Mouse (Mus musculus) left cerebral cortex, adult 2 months (tissue): ENCODE data around the gene Gm21760. TPM values are rescaled to one million over a fixed set of nuclear protein-coding genes. Genes with fewer than 3 reads are reported as not detected.
"Not testable (repeated sequence)": the region's sequence is repeated elsewhere in the genome, so short reads cannot be mapped to it uniquely, and the experiment has no call there.

Source experiments
- DNase-seq, 2 experiments: peaks; one replicate each; pipeline ENCODE4 v3.0.0; 2021 to 2022; ENCODE audit warnings: low spot score in 2 of 2, mixed read lengths in 1 of 2; ENCODE audit errors: extremely low spot score in 1 of 2
- H3K27ac ChIP-seq: fragments of 200-600 bp; 2 replicates; pipeline ENCODE4 v1.8.1; 2022
- H3K4me3 ChIP-seq: fragments of 200-600 bp; 2 replicates; pipeline ENCODE4 v1.8.1; 2022
- intact Hi-C: fragments of 180-260 bp; cut with DNase I; formaldehyde crosslinking; loops from one replicate; pipeline ENCODE4 v1.15.1; 2025
- long read RNA-seq, 2 experiments: library from polyadenylated mRNA; stranded (forward); transcript quantifications; one replicate each; pipeline ENCODE4 v2.0.0; 2021; ENCODE audit warnings: borderline mapping rate in 2 of 2
- total RNA-seq, 2 experiments: library from RNA; stranded (reverse); gene quantifications; 2 replicates each; pipeline ENCODE4 v1.2.3; 2021

Gm21760 gene
- total RNA-seq = not detected
- long read RNA-seq, experiment 1 = 0 reads
- long read RNA-seq, experiment 2 = 0 reads

DNA sequence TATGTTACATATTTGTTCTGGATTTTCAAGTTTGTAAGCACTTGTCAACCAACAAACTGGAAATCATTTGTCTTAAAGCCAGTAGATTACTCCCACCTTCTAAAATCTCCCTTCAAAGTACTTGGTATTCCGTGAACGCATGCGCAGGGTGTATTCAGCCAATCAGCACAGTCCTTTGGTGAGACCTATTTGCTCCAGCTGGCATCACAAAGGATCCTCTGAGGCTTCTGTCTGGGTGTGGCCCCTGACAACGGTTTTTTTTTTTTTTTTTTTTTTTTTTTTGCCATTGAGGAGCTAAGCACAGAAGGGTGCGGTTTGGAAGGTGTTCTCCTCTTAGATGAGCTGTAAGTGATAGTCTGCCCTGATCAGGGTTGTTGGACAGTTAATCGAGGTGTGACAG, at the start of gene Gm21760:
Gene Gm21760 (plus strand): TSS at position 301 of the 400 bp plus-strand sequence.
- intact Hi-C loops, H3K27ac ChIP-seq, DNase-seq, H3K4me3 ChIP-seq: not testable (repeated sequence)
